Mouse (Mus musculus): ENCODE measurements around the gene Fbxl22.

Fbxl22 gene

DNA sequence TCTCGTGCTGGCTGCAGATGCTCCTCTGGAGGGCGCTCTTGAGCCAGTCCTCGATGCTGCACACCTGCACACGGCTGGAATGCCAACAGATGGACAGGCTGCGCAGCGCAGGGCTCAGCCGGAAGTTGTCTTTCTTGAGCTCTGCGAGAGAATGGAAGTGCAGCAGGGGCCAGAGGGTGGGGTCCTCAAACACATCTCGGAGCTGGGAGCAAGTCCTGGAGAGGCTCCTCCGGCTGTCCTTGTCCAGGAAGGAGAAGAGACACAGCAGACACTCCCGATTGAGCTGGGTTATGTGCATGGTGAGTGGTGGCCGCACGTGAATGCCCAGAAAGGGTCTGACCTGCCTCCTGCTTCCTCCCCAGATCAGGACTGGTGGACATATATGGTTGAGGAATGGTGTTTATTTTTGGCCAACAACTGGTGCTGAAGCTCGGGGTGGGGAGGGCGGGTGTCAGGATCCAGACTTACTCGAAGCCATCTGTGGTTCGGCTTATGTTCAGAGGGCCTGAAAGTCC, at the start of gene Fbxl22:
Gene Fbxl22, minus strand, starts transcription at position 338 of the 515 bp plus-strand sequence.
- DNase-seq, result peak; percentile 63 to 66

DNA sequence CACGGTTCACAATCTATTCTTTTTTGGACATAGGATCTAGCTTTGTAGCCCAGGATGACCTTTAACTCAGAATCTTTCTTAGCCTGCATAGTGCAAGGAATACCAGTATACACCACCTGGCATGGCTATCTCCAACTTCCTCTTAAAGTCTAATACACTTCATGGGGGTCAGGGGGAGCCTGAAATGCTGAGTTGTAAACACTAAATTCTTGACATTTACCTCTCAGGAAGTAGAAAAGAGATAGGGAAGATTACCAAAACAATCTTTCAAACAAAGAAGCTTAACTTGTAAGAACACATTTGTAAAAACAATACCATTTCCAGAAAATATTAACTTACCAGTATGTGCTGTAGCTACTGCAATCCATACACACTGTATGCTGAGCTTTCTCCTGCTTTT, 47.8 kb upstream of the Fbxl22 start:
- no peak for DNase-seq

DNA sequence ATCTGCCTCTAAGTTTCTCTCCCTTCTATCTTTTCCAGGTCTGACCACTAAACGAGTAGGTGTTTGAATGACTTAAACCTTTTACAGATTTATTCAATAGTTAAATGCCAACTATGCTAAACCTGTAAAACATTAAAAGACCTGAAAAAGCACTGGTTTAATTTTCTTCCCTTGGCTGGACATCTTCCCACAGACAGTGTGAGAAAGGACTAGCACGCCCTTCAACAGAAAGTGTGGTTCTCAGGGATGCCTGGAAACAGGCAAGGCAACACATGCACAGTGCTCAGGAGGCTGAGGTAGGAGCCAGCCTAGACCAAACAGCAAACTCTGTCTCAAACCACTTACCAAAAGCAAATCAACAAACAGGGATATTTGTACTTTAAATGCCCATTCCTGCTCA, 47.1 kb upstream of the Fbxl22 start:
- no peak for DNase-seq

DNA sequence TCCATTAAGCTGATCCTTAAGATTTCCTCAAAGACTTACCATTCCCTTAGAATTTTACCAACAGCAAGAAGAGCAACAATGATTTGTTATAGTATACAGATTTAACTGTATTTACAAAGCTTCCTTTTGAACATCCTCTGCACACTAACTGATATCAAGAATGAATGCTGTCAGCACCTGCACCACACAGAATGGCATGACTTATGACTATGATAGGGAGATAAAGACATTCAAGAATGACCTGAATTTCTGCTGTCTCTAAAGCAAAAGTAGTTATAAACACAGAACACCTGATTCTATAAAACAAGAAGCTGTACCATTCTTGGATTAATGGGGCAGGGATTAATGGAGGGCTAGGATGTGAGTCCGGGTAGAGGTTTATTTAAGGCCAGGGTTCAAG, 46.3 kb upstream of the Fbxl22 start:
- DNase-seq, result no peak

DNA sequence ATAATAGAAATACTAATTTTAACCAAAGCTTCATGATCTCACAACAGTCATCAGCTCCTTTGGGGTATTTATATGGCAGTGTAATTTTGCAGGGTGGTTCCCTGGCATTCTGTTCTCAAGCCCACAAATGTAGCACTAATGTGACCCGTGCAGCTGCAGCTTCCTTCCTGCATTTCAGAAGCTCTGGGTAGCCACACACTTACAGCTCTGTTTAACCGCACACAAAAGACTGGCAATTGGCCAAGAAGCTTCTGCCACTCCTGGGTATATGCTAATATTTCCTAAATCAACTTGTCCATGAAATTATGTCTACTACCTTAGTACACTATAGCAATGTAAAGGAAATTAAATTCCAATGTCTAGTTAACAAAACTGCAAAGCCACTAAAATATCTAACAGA, 45.9 kb upstream of the Fbxl22 start:
- DNase-seq, result peak in 1 of 2 experiments; percentile 15

DNA sequence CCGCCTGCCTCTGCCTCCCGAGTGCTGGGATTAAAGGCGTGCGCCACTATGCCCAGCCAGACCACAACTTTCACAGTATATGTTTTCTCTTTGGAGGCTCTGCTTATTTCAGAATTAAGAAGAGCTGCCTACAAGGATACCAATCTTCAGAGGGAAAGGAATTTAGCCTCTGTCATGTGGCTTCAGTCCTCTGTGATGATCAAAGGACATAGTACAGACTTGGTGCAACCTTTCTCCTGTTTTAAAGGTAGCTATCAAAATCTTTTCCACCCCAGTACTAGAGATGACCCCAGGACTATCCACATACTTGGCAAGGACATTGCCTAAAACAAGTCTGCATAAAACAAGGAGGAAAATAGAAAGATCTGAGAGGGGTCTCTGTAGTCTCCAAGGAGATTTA, 44.6 kb upstream of the Fbxl22 start:
- DNase-seq, result no peak

DNA sequence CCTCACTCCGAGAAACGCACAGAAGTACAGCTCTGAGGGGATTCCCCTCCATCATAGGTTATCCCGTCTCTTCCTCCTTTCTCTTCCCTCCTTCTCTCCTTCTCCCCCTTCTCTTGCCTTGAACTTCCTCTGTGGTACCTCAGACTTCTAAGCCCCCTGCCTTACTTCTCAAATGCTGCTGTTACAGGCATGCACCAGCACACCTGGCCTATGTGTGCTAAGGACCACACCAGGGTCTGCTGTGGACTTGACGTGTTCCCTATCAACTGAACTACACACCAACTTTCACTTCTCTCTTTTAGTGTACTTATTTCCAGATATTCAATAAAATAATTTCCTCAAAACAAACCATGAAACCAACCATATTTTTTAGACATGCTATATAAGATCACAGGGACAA, 28.4 kb upstream of the Fbxl22 start:
- peak; percentile 16 to 22 for DNase-seq

DNA sequence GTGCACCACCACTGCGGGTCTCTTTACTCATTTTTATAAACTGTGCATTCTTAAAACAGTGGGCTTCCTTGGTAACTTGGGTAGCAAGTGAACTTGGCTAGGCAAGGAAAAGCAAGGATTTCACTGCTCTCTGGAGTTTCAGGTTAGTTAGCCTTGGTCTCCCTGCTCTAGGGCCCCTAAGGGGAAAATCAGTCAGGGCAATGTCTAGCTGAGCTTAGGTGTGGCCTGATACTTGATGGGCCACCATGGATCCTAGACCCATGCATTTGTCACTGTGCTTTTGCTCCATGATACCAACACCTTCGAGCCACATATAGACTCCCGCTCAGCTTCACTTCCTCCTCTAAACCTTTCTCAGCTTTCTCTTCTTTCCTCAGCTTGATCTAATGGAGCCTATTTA, 7.2 kb upstream of the Fbxl22 start:
- DNase-seq, result no peak

DNA sequence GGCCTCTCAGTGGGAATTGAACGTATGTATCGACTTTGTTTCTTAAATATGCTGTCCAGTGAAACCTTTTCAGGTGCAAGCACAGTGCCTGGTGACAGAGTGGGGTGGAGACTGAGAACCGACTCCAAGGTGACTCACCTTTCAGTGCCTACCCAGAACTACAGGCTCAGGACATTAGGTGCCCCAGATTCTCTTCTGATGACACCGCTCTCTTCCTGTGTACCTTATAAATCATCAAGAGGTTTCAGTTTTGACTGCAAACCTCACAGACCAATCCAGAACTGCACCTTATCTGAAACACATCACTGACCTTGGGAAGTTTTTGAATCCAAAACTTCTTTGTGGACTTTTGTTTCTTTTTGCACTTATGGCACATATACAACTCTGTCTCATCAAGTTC, 5.9 kb upstream of the Fbxl22 start:
- no peak for DNase-seq

DNA sequence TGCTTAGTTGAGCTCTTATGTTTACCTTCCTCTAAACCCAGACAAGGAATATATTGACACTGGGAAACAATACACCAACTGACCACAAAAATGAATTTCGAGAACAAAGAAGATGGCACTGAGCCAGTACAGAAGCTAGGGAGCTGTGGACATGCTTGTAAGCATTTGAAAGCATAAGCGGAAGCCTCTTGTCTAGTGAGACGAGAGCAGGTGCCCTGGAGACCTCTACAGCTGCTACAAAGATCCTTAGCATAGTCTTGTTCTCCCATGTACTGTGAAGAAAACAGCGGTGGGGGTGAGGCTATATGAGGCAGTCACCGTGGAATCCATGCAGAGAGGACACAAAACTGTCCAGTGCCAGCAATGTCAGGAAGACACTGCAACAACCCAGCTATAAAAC, 4.5 kb upstream of the Fbxl22 start:
- DNase-seq, result no peak

DNA sequence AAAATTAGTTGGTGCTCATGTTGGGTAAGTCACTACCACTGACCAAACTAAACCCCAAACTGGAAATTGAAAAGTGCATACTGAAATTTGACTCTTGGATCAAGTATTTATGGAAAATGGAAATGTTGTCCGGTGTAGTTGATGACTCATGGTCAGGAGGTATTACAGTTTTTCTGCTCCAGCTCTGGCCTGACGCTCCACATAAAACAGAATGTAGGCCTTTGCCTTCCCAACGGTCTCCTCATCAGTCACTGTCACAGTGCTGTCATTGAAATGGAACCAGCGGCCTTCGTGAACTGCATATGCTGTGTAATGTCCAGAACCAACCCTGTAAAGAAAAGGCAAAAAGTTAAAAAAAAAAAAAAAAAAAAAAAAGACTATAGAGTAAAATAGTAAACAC, 3.9 kb upstream of the Fbxl22 start:
- DNase-seq, result no peak

DNA sequence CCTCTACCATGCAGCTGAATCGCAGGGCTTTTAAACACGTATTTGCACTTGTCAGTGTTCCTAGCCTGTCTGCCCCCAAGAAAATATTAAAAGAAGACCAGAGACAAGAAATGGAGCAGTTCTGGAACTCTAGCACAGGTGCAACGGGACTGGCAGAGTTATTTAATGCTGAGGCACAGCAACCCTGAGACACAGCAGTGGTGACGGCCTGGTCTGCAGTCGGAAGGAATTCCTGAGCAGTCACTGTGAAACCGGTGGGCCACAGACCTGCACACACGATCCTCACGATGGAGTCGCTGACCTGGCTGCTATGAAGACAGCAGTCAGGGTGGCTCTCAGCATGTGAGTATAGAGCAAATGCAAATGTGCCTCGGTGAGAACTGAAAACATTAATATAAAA, 3.4 kb upstream of the Fbxl22 start:
- DNase-seq, result no peak

DNA sequence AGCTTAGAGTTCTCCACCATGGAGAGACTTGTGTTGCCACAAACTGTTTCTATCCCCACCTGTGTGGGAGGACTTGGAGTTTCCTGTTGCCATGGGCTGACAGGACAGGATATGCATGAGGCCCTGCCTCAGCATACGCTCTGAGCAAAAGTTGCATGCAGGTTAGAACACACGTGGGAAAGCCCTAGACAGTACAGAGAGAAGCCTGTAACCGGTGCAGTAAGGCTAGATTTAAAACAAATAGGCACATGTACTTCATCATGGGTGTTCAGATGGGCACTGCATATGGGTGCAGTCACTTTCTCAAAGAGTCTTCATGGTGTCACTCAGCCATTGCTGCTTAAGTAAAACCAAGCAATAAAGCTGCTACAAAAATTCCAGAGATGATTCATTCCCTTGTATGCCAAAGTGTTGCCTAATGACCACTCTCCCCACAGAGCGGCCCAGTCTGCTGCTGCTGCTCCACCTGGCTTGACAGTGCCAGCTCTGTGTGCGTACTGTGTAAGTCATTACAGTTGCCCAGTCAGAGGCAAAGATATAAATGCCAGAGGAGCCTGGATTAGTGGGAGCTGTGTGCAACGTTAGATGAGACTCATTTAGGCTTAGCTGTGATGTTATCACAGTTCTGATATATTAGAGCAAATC, 2.0 kb upstream of the Fbxl22 start:
- no peak for DNase-seq

DNA sequence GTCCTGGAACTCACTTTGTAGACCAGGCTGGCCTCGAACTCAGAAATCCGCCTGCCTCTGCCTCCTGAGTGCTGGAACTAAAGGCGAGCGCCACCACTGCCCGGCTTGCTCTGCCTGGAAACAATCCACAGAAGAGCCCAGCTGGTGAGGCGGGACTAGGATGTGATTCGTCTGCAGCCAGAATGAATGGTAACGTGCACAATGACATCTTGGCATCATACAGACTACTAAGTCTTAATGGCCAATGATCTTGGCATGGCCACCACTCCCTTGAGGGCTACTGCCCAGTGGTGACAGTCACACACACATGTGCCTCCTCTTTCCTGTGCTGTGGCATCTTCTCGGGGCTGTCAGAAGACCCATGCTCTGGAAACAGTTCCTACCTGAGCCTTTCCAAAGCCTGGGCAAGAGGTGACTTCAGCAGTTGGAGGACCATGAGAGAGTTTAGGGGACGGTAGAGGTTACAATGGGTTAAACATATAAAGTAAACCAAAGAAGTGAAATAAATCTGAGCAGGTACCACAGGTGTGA, 1.4 kb upstream of the Fbxl22 start:
- no peak for DNase-seq

DNA sequence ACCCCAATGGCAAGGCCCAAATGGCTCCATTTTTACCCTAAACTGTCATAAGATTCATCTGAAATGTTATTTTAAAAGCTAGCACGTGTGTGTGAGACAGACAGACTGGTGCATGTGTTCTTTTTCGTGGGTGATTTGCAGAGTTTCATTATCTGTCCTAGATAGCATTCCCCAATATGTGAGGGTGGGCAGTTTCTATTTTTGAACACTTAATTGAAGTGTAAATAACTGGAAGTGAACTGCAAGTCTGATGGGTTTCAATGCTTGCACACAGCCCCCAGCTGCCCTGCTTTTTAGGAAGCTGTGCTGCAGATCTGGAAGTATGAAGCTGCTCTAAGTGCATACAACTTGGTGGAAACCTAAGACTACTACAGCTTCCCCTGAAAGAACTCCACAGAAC, 722 bp upstream of the Fbxl22 start:
- DNase-seq, result no peak

DNA sequence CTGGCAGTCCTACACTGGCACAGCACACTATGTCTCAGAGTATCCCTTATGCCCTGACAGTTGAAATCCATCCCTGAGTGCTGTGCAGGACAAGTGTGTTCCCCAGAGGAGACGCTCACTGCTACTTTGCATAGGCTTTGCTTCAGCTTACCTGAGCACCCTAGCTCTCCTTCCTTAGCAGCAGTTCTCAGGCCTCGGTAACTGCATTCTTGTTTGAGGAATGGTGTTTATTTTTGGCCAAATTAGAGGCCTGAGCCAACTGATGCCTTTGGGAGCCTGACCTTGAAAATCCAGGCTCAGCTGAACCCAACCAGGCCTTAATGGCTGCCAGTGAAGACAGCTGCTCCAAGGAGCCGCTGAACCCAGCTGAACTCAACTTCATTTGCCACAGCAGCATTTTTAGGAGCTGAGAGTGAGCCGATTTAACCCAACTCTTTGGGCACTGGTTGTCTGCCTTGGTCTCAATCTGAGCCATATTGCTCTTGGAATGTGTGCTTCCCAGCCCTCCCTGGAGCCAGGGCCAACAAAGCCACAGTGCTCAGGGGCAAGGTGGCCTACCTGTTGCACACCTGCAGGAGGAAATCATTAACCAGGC, 635 bp downstream of the Fbxl22 start:
- no peak for DNase-seq

DNA sequence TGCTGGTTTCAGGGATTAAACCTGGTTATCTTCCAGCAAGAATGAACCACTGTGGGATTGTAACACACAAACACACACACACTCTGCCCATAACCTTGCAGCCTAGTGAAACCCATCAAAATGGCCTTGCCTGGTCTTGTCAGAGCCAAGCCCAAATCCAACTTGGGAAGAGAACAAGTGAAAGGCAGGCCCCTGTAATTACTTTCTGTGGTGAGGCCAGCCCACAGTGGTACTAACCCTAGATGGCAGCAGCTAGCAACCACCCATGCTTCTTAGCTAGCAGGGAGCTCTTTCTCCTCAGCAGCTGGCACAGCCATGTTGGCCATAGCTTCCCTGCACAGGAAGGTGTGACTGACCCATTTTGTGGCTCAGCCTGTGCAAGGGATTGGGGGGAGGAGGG, 1.2 kb downstream of the Fbxl22 start:
- DNase-seq, result no peak

DNA sequence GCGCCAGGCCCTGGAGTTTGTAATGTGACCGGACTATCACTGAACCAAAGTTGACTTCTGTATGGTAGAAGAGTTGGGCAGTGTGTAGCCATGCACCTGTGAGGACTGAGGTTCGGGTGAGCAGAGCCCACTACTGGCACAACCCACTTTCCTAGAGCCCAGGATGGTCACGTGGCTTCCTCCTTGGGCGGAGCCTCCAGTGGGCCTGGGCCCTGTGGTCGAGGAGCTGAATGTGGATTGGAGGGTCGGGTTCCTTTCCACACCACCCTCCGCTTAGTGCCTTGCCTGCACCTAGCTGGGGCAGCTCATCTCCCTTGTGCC, 2.1 kb downstream of the Fbxl22 start:
- peak; percentile 83 for DNase-seq

DNA sequence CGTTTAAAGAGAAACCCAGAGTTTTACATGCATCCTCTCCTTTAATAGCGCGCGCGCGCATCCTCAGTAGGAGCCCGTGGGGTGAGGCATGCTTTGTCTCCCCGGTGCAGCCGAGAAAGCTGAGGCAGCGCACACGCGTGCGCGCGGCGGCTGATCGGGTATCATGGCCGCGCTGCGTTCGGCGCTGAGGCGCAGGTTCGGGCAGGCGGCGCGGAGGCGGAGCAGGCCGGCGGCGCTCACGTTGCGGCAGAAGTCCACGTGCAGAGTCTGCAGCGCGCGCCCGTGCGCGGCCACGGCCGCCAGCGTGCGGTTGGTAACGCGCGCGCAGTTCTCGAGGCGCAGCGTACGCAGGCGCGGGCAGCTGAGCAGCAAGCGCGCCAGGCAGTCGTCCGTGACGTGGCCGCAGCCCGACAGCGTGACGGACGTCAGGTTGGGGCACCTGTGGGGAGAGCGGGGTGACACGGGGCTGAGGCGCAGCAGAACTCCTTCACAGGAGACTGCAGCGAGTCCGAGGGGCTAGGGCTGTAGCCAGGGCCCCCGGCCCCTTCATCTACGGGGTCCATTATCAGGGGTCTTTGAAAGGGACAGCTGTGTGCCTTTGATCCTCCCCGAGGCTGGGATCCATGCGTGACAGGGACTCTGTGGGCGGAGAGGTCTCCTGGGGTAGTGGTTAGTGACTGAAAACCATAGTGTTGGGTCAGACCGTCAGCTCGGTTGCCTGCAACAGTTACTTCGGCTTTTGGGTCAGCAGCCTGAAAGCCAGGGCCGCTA, 2.6 kb downstream of the Fbxl22 start:
- peak; percentile 84 to 88 for DNase-seq

DNA sequence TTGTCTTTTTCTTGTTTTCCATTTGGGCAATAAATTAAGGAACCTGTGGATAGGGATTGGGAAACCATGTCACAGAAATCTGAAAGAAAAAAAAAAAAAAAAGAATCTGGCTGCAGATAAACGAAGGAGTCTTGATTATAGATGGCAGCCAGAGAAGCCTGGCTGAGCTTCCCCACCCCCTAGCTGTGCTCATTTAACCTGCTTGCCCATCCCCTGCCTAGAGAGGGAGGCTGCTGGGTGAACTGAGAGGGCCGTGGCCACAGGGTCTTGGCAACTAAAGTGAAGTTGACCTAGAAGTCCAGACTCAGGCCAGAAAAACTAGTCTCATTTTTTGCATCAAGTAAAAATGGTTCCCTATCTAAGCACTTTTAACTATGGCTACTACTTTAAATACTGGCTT, 3.4 kb downstream of the Fbxl22 start:
- DNase-seq, result peak in 1 of 2 experiments; percentile 31

DNA sequence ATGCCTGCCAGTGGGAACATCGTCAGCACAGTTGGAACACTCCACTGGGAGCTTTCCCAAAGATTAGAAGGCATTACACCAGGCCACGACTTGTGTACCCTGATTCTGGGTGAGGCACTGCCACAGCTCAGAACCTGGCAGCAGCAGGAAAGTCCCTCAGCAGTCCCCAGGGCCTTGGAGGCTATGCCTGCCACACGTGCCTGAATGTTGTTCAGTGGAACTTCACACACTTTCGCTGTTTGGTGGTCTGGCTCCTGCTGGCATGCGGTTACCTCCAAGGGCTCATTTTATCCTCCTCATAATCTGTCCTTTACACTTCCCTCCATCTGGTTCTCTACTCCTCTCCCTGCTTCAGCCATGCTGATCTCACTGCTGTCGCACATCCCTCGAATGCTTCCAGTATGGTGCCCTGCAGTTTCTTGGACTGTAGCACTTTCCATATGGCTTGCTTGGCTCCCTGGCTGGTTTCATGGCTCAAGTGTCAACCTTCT, 4.0 kb downstream of the Fbxl22 start:
- DNase-seq, result peak; percentile 39 to 56

DNA sequence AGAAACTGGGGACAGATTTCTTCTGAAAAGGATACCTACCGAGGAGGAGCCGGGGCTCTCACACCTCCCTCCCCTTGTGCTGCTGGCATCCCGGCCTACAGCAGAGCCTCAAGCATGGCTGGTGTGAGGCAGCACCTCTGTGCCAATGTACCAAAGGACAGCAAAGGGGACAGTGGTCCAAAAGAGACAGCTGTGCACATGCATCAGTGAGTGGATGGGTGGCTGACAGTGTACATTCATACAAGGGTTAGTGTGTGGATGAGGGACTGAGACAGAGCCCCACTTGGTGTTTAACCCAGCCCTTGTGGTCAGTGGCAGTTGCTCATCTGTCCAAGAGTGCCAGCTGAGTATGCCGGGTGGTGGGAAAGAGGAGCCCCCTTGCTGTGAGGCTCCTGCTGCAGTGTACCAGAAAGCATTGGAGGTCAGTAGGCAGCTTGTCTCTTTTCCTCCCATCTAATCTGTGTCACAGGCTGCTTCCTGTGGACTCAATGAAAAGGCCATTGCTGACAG, 5.4 kb downstream of the Fbxl22 start:
- no peak for DNase-seq

DNA sequence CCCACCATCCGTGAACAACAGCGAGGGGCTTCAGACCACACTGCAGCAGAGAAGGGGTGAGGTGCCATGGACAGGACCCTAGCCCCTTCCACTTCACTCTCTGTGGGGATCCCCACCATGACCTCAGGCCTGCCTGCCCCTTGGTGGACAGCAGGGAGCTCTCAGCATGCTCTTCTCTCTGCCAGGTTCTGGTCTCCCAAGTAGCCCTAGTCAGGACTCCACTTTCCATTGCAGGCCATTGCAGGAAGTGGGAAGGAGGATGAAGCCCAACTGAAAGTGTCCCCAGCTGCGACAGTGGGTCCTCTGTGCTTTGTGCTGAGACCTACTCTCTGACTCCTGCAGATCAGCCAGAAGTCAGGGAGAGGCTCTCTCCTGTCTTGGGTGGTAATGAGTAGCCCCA, 6.7 kb downstream of the Fbxl22 start:
- DNase-seq, result no peak

DNA sequence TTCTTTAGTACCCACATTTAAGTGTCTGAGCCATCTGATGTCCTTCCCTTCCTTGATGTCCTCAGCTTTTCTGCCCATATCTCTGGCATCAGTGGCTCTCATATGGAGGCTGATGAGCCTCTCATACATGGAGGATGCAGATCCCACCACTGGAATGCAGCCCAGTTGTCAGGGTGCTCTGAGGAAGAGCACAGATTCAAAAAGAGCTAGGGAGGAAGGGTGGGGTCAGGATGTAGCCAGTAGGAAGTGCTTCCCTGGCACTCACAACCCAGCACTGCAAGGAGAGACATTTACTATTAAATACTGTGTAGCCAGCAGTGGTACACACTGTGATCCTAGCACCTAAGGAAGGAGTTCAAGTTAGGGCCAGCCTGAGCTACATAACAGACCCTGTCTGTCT, 8.0 kb downstream of the Fbxl22 start:
- DNase-seq, result no peak

Data from B cell, adult 2 months (primary cell).